Mouse (Mus musculus): ENCODE data around the gene Rnf141.

GRCm38 (mm10) chr7:110792834-110793233, 51.4 kb downstream of the Rnf141 start:
- TF ChIP-seq GATA1 (IDR thresholded peaks at IDR 0.05; ENCODE audit: low read length) (no peak), TAL1 (IDR thresholded peaks at IDR 0.05; ENCODE audit: low read length) (no peak)

All from erythroblast, embryonic 14.5 days (primary cell).